Mouse (Mus musculus) hindbrain, embryonic 14.5 days (tissue): Measurements from ENCODE around the gene Lce1a1. TPM values are rescaled to one million over a fixed set of nuclear protein-coding genes. Genes with fewer than 3 reads are reported as not detected.

Experiments used
- polyA plus RNA-seq: library from polyadenylated mRNA; unstranded; fragments of >200 nt; fragmentation: Nextera tagmentation; extraction: Ambion mirVana; gene quantifications from 2 replicates; pipeline ENCODE4 v1.2.1, GENCODE M21; 2014

The Lce1a1 gene
- polyA plus RNA-seq, 1 experiment from 2014 or later = not detected

Other genes with a start within 250 kb of the Lce1a1 start
- not detected in 2 replicates for gene Sprr2i, start 240.3 kb downstream of the Lce1a1 start, polyA plus RNA-seq
- gene Sprr2j-ps, start 230.2 kb downstream of the Lce1a1 start, polyA plus RNA-seq = not detected in 2 replicates
- 6.2 and 7.5 TPM in 2 replicates for gene Gm9774, start 218.9 kb downstream of the Lce1a1 start, polyA plus RNA-seq
- not detected in 2 replicates for gene Sprr2k, start 215.7 kb downstream of the Lce1a1 start, polyA plus RNA-seq
- not detected in 2 replicates for gene Sprr1b, start 209.5 kb downstream of the Lce1a1 start, polyA plus RNA-seq
- gene Sprr3, start 189.6 kb downstream of the Lce1a1 start, polyA plus RNA-seq = not detected in 2 replicates
- not detected in 2 replicates for gene Sprr1a, start 162.4 kb downstream of the Lce1a1 start, polyA plus RNA-seq
- gene Sprr4, start 147.8 kb downstream of the Lce1a1 start, polyA plus RNA-seq = not detected in 2 replicates
- not detected in 2 replicates for gene 2310046K23Rik, start 113.8 kb downstream of the Lce1a1 start, polyA plus RNA-seq
- gene Ivl, start 74.6 kb downstream of the Lce1a1 start, polyA plus RNA-seq = not detected in 2 replicates
- gene Smcp, start 59.3 kb downstream of the Lce1a1 start, polyA plus RNA-seq = not detected in 2 replicates
- not detected in 2 replicates for gene 2210017I01Rik, start 40.8 kb downstream of the Lce1a1 start, polyA plus RNA-seq
- gene Lce6a, start 26.6 kb downstream of the Lce1a1 start, polyA plus RNA-seq = not detected in 2 replicates
- gene Lce1b, start 8.6 kb upstream of the Lce1a1 start, polyA plus RNA-seq = not detected in 2 replicates
- gene Lce1a2, start 22.0 kb upstream of the Lce1a1 start, polyA plus RNA-seq = not detected in 2 replicates
- gene Lce1c, start 30.9 kb upstream of the Lce1a1 start, polyA plus RNA-seq = not detected in 2 replicates
- gene Lce1d, start 38.9 kb upstream of the Lce1a1 start, polyA plus RNA-seq = not detected in 2 replicates
- not detected in 2 replicates for gene Lce1e, start 60.8 kb upstream of the Lce1a1 start, polyA plus RNA-seq
- gene Lce1f, start 72.0 kb upstream of the Lce1a1 start, polyA plus RNA-seq = not detected in 2 replicates
- gene Gm38119, start 90.8 kb upstream of the Lce1a1 start, polyA plus RNA-seq = not detected in 2 replicates
- gene Lce1g, start 104.0 kb upstream of the Lce1a1 start, polyA plus RNA-seq = not detected in 2 replicates
- gene Lce1h, start 116.8 kb upstream of the Lce1a1 start, polyA plus RNA-seq = not detected in 2 replicates
- not detected in 2 replicates for gene Lce1i, start 130.6 kb upstream of the Lce1a1 start, polyA plus RNA-seq
- gene Lce1j, start 142.2 kb upstream of the Lce1a1 start, polyA plus RNA-seq = not detected in 2 replicates
- not detected in 2 replicates for gene Lce1k, start 159.6 kb upstream of the Lce1a1 start, polyA plus RNA-seq
- not detected in 2 replicates for gene Kprp, start 178.9 kb upstream of the Lce1a1 start, polyA plus RNA-seq
- gene Lce1l, start 203.0 kb upstream of the Lce1a1 start, polyA plus RNA-seq = not detected in 2 replicates
- gene 2310050C09Rik, start 221.9 kb upstream of the Lce1a1 start, polyA plus RNA-seq = not detected in 2 replicates